Mouse (Mus musculus) liver, adult 10 weeks (tissue): ENCODE results near the gene Ccdc149. TPM values are rescaled to one million over a fixed set of nuclear protein-coding genes. Genes with fewer than 3 reads are reported as not detected.

Experiments used
- polyA plus RNA-seq: library from polyadenylated mRNA; stranded (reverse); fragments of 350-450 nt; fragmentation: Illumina TruSeq; extraction: RNeasy Lipid Tissue Mini Kit (QIAGEN cat#74804); gene quantifications from one replicate; pipeline ENCODE4 v1.2.3, GENCODE M21; 2014; ENCODE audit warnings: low read depth, low replicate concordance

Gene Ccdc149
- polyA plus RNA-seq = 1.9 TPM

DNA sequence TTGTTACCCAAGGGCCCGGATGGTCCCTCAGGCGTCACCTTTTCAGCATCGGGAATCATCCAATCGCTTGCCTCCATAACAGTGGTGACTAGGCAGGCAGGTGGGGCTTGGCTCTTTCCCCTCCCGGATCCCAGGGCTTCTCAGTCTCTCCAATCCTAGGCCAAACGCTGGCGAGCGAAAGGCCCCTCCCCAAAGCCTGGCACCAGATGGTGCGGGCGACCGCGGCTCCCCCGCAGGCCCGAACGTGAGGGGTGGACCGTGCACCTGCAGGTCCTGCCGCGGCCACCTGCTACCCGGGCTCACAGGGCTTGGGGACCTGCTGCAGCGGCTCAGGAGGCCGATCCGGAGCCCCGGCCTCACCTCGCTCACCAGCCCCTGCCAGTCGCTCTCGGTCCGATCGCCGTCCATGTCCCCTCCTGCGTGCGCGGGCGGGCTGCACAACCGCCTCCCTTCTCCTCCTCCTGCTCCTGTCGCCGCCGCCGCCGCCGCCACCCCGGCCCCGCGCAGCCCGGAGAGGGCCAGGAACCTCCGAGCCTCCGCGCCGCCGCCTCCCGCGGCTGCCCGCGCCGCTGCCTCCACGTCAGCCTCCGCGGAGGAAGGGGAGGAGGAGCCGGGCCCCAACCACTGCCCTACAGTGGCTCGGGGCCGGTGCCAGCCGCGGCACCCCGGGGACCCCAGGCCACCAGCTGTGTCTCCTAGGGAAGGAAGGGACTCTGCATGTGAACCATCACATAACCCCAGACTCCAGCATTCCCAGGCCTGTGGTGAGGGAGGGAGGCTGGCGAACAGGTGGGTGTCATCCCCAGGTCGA lies at the start of gene Ccdc149:
TSS of gene Ccdc149 (minus strand) at position 531 of the 811 bp plus-strand sequence.

DNA sequence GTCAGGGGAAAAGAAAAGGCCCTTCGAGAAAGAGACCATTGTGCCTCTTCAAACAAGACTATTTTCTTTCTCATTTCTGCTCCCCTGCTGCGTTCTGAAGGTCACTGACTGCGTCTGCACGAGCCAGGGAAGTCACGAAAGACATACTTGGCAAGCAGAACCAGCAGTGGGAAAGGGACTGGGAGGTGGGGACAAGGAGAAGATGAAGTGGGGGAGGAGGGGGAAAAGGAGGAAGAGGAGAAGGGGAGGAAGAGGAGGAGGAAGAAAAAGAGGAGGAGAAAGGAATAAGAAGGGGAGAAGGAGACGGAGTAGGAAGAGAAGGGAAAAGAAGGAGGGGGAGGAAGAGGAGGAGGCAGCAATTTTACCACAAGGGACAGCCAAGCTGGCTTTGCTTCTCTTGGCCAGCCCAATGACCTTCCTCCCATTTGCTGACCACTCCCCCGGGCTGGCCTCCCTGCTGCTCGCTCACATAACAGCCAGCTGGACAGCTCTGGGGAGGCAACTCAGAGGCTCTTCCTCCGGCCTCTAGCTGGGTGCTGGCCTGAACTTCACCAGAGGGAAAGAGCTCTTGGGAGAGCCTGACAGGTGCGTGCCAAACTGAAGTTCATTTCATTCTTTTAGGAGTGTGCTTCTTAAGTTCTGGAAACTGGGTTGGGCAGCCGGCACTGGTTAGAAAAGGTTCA lies 107.7 kb downstream of the Ccdc149 start, which contains the start of gene Sod3:
TSS of gene Sod3 (plus strand) at position 324 of the 683 bp plus-strand sequence.

Other genes starting within 250 kb of the Ccdc149 start
- gene Sod3, start 107.7 kb downstream of the Ccdc149 start, polyA plus RNA-seq = 4.8 TPM
- 0.08 TPM for gene Lgi2, start 94.9 kb upstream of the Ccdc149 start, polyA plus RNA-seq
- 58.5 TPM for gene Sepsecs, start 198.2 kb upstream of the Ccdc149 start, polyA plus RNA-seq